Mouse (Mus musculus) stomach, embryonic 15.5 days (tissue): ENCODE data around the gene Cxcl1. TPM values are rescaled to one million over a fixed set of nuclear protein-coding genes. Genes with fewer than 3 reads are reported as not detected.

ENCODE experiments used
- ATAC-seq: fragments of 200-750 bp; cut with Nextera tagmentation; 2 replicates; pipeline ENCODE4 v1.8.0; 2017; ENCODE audit warnings: low read depth, moderate number of reproducible peaks, moderate TSS enrichment; ENCODE audit not compliant: insufficient read depth, low FRiP score
- H3K27ac ChIP-seq: fragments of 300-500 bp; sonication (generic); 2 replicates; pipeline ENCODE4 v1.5.1; 2015; ENCODE audit warnings: mild to moderate bottlenecking, inconsistent platforms
- H3K27me3 ChIP-seq: fragments of 300-500 bp; sonication (generic); replicated peaks from 2 replicates; pipeline ENCODE4 v1.6.1; 2015; ENCODE audit warnings: inconsistent platforms
- H3K36me3 ChIP-seq: fragments of 300-500 bp; sonication (generic); 2 replicates; pipeline ENCODE4 v1.6.1; 2015; ENCODE audit warnings: inconsistent platforms
- H3K4me1 ChIP-seq: fragments of 300-500 bp; sonication (generic); 2 replicates; pipeline ENCODE4 v1.6.1; 2015; ENCODE audit warnings: inconsistent platforms
- H3K4me2 ChIP-seq: fragments of 300-500 bp; sonication (generic); 2 replicates; pipeline ENCODE4 v1.6.1; 2015; ENCODE audit warnings: mild to moderate bottlenecking, inconsistent platforms
- H3K4me3 ChIP-seq: fragments of 300-500 bp; sonication (generic); replicated peaks from 2 replicates; pipeline ENCODE4 v1.5.1; 2015; ENCODE audit warnings: inconsistent platforms
- H3K9ac ChIP-seq: fragments of 300-500 bp; sonication (generic); 2 replicates; pipeline ENCODE4 v1.6.1; 2015; ENCODE audit warnings: inconsistent platforms
- H3K9me3 ChIP-seq: fragments of 300-500 bp; sonication (generic); 2 replicates; pipeline ENCODE4 v1.6.1; 2016; ENCODE audit warnings: inconsistent platforms
- WGBS: fragments of 180-500 bp; shearing (Covaris S2); methylation state at CpG from one replicate; pipeline ENCODE4 v1.1.7; 2015; 5-methylcytosine and 5-hydroxymethylcytosine counted together
- polyA plus RNA-seq: library from polyadenylated mRNA; unstranded; fragments of >200 nt; fragmentation: Nextera tagmentation; extraction: Ambion mirVana; gene quantifications from 2 replicates; pipeline ENCODE4 v1.2.1, GENCODE M21; 2015

Cxcl1 gene
- polyA plus RNA-seq, 1 experiment from 2014 or later = 0.85 TPM

- Histone ChIP-seq H3K36me3 (no peaks in the 10 kb centered on the region), H3K9me3 (no peaks in the 10 kb centered on the region), H3K4me3 (no peak overlapping the region), H3K4me2 (no peak overlapping the region), H3K27me3 (no peaks in the 10 kb centered on the region), H3K4me1 (no peaks in the 10 kb centered on the region), H3K27ac (no peak overlapping the region), H3K9ac (no peak overlapping the region)
- no peak for ATAC-seq
- 49% methylated on average over 4 of the region's 4 CpGs for WGBS
Measured at GRCm38 (mm10) chr5:90876045-90876444, 15.0 kb upstream of the Cxcl1 start.

DNA sequence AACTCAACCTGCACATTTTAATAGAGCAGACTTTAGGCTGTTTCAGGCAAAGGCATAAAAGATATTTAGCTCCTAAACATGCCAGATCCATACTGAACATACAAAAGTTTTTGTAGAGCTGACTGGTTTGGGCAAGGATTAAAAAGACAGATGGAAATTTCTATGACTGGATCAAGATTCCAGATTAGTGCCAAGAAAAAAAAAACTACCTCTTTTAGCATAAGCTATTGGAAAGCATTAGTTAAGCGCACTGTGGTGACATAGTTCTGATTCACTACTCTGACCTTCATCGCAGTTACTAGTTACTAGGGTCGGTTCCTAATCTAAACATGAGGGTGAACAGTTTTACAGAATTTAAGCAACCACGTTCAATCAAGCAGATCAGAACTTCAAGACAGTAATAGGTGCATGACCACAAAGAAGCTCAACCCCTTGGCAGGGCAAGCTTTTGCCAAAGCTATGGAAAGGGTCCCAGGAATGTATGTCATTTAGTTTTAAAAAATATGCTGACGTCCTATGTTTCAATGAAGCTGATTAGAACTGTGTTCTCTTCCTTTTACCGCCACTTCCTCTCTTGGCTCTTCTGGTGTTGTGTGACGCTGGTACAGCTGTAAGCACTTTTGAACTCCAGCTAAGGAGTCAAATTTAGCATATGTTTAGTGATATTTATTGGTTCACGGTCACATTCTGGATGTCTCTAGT is 14.4 kb upstream of the Cxcl1 start:
- Histone ChIP-seq H3K27me3 (no peaks in the 10 kb centered on the region), H3K4me2 (no peak overlapping the region), H3K4me3 (no peak overlapping the region), H3K4me1 (no peaks in the 10 kb centered on the region), H3K27ac (no peak overlapping the region), H3K36me3 (no peaks in the 10 kb centered on the region), H3K9me3 (no peaks in the 10 kb centered on the region), H3K9ac (no peak overlapping the region)
- 58% methylated on average over 8 of the region's 8 CpGs for WGBS
- no peak for ATAC-seq

GRCm38 (mm10) chr5:90877173-90877512 is 13.9 kb upstream of the Cxcl1 start:
- no peak overlapping the region for H3K27ac ChIP-seq
- H3K9me3 ChIP-seq = no peaks in the 10 kb centered on the region
- H3K9ac ChIP-seq = no peak overlapping the region
- no peaks in the 10 kb centered on the region for H3K27me3 ChIP-seq
- no peak overlapping the region for H3K4me3 ChIP-seq
- no peaks in the 10 kb centered on the region for H3K36me3 ChIP-seq
- no peak for ATAC-seq
- H3K4me1 ChIP-seq = no peaks in the 10 kb centered on the region
- no peak overlapping the region for H3K4me2 ChIP-seq

DNA sequence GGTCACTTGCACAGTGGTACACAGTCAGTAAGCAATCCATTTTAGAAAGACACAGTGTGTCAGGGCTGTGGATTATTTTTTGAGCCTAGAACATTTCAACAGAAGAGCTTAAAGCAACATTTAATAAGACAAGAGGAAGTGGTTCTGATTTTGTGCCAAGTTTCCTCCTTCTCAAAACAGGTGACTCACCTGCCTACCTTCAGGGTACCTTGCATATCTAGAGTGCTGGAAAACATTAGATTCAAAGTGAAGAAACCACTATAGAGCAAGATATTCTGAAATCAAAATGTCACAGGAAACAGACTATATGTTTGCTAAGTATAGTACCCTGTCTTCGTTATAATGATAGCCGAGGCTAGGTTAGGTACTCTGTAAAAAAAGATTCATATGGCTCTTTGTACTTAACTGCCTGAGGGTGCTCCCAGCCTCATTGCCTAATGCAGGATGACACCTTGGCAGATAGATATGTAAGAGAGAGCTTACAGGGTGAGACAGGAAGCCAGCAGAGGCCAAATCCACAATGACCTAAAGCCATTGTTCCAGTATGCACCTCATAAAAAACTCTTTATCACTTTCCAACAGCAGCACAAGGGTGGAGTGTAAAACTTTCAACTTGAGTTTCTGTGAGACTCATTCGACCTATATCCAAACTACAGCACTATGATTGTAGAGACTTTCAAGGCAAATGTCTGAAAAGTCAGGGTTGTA is 11.6 kb upstream of the Cxcl1 start:
- H3K27ac ChIP-seq = no peak overlapping the region
- H3K4me2 ChIP-seq = no peak overlapping the region
- H3K36me3 ChIP-seq = no peaks in the 10 kb centered on the region
- H3K9me3 ChIP-seq = no peaks in the 10 kb centered on the region
- no peaks in the 10 kb centered on the region for H3K4me1 ChIP-seq
- no peak for ATAC-seq
- no peak overlapping the region for H3K4me3 ChIP-seq
- no peaks in the 10 kb centered on the region for H3K27me3 ChIP-seq
- no peak overlapping the region for H3K9ac ChIP-seq
- 78% methylated on average over 3 of the region's 3 CpGs for WGBS

- no peak overlapping the region for H3K4me3 ChIP-seq
- ATAC-seq = no peak
- no peaks in the 10 kb centered on the region for H3K4me1 ChIP-seq
- WGBS = 81% methylated on average over 7 of the region's 7 CpGs
- no peak overlapping the region for H3K27ac ChIP-seq
- no peaks in the 10 kb centered on the region for H3K9me3 ChIP-seq
- no peaks in the 10 kb centered on the region for H3K36me3 ChIP-seq
- H3K4me2 ChIP-seq = no peak overlapping the region
- H3K27me3 ChIP-seq = no peaks in the 10 kb centered on the region
- H3K9ac ChIP-seq = no peak overlapping the region
Measured at GRCm38 (mm10) chr5:90880335-90880850, 10.6 kb upstream of the Cxcl1 start.

GRCm38 (mm10) chr5:90881021-90881420 is 10.0 kb upstream of the Cxcl1 start:
- no peak for ATAC-seq
- Histone ChIP-seq H3K27me3 (no peaks in the 10 kb centered on the region), H3K9ac (no peak overlapping the region), H3K4me2 (no peak overlapping the region), H3K27ac (no peak overlapping the region), H3K4me3 (no peak overlapping the region), H3K36me3 (no peaks in the 10 kb centered on the region), H3K4me1 (no peaks in the 10 kb centered on the region), H3K9me3 (no peaks in the 10 kb centered on the region)
- WGBS = 82% methylated on average over 4 of the region's 4 CpGs

GRCm38 (mm10) chr5:90881682-90882081 is 9.4 kb upstream of the Cxcl1 start:
- Histone ChIP-seq H3K36me3 (no peaks in the 10 kb centered on the region), H3K27ac (no peak overlapping the region), H3K27me3 (no peaks in the 10 kb centered on the region), H3K4me1 (no peaks in the 10 kb centered on the region), H3K9me3 (no peaks in the 10 kb centered on the region), H3K9ac (no peak overlapping the region), H3K4me2 (no peak overlapping the region), H3K4me3 (no peak overlapping the region)
- no peak for ATAC-seq
- WGBS = 86% methylated on average over 5 of the region's 5 CpGs

DNA sequence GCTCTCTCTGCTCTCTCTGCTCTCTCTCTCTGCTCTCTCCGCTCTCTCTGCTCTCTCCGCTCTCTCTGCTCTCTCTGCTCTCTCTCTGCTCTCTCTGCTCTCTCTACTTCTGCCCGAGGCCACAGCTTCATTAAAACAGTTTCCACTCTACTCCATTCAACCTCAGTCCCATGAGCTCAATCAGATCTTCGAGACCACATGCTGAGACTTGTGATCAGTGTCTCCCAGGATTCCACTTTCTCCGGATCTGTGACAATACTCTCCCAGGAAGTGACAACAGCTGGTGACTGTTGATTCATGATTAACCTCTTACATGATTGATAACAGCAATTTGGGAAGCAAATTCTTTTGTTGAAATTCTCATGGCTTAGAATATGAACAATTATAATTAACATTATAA is 8.9 kb upstream of the Cxcl1 start:
- Histone ChIP-seq H3K27me3 (no peaks in the 10 kb centered on the region), H3K9me3 (no peaks in the 10 kb centered on the region), H3K4me1 (no peaks in the 10 kb centered on the region), H3K27ac (no peak overlapping the region), H3K36me3 (no peaks in the 10 kb centered on the region), H3K4me3 (no peak overlapping the region), H3K4me2 (no peak overlapping the region), H3K9ac (no peak overlapping the region)
- 84% methylated on average over 5 of the region's 5 CpGs for WGBS
- ATAC-seq = no peak

DNA sequence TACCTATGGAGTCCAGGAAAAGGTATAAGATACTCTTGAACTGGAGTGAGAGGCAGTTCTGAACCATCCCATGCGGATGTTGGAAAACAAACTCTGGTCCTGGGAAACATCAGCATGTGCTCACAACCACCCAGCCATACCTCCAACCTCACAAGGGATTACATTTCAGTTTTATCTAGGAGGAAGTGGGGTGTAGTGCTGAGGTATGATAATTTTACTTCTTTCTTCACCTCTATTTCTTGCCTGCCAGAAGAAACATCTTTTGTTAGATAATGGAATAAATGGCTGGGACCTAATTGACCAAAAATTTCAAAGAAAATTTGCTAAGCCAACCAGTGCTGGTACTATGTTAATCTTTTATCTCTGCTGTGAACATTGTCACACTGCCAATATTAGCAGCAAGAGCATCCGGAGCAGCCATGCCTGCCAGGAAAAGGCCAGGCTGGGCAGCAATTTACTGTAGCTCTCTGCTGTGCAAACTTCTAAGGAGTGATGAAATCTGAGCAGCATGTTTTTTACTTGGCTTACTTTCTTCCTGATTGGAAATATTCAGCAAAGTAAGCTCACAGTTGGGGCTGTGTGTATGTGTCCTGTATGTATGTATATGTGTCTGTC is 6.3 kb upstream of the Cxcl1 start:
- ATAC-seq = no peak
- H3K9me3 ChIP-seq = no peaks in the 10 kb centered on the region
- 55% methylated on average over 2 of the region's 2 CpGs for WGBS

GRCm38 (mm10) chr5:90888661-90889060 is 2.4 kb upstream of the Cxcl1 start:
- H3K4me3 ChIP-seq = no peak overlapping the region
- H3K36me3 ChIP-seq = no peaks in the 10 kb centered on the region
- no peak overlapping the region for H3K9ac ChIP-seq
- H3K4me2 ChIP-seq = no peak overlapping the region
- no peaks in the 10 kb centered on the region for H3K9me3 ChIP-seq
- ATAC-seq = no peak
- no peak overlapping the region for H3K27ac ChIP-seq
- no peaks in the 10 kb centered on the region for H3K27me3 ChIP-seq
- WGBS = 76% methylated on average over 5 of the region's 5 CpGs
- peaks cover 11% of the 10 kb centered on the region; the same call in 1 of the 2 replicates for H3K4me1 ChIP-seq

More for the DNA sequence above, 6.3 kb upstream of the Cxcl1 start:
- Histone ChIP-seq H3K36me3 (no peaks in the 10 kb centered on the region), H3K4me2 (no peak overlapping the region), H3K27me3 (no peaks in the 10 kb centered on the region), H3K4me1 (no peaks in the 10 kb centered on the region), H3K9ac (no peak overlapping the region), H3K27ac (no peak overlapping the region), H3K4me3 (no peak overlapping the region)

DNA sequence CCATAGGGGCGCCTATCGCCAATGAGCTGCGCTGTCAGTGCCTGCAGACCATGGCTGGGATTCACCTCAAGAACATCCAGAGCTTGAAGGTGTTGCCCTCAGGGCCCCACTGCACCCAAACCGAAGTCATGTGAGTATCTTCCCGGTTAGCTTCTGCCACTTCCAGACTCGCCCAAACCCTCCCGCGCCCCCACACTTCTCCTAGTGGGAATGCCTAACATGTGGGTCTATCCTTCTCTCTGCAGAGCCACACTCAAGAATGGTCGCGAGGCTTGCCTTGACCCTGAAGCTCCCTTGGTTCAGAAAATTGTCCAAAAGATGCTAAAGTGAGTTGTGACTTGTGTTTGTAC is 398 bp downstream of the Cxcl1 start:
- H3K4me2 ChIP-seq = peak overlapping the region; percentile 89
- peak overlapping the region; percentile 51 for H3K4me3 ChIP-seq
- no peak for ATAC-seq
- H3K4me1 ChIP-seq = peaks cover 11% of the 10 kb centered on the region; the same call in 1 of the 2 replicates
- no peaks in the 10 kb centered on the region for H3K9me3 ChIP-seq
- H3K27ac ChIP-seq = no peak overlapping the region
- WGBS = 26% methylated on average over 10 of the region's 10 CpGs
- H3K36me3 ChIP-seq = no peaks in the 10 kb centered on the region
- no peaks in the 10 kb centered on the region for H3K27me3 ChIP-seq
- H3K9ac ChIP-seq = peak overlapping the region; percentile 44

DNA sequence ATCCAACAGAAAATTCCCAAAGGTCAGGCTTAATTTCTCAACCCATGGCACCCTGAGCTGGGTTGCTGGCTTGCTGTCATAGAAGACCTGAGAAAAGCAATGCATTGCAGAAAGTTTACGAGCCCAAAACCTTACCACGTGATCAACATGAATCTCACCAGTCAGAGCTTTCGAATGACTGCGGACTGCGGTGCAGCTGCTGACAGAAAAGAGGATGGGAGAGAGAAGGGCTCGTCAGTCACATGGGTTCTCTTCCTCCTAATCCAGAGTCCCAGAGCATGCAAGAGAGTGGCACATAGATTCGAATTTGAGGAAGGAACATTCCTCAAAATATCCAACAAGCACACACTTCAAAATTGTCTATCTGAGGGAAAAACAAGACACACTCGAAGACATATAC is 3.2 kb downstream of the Cxcl1 start:
- Histone ChIP-seq H3K4me2 (no peak overlapping the region), H3K36me3 (no peaks in the 10 kb centered on the region), H3K4me3 (no peak overlapping the region), H3K27me3 (no peaks in the 10 kb centered on the region), H3K9ac (no peak overlapping the region), H3K9me3 (no peaks in the 10 kb centered on the region), H3K4me1 (peaks cover 11% of the 10 kb centered on the region; the same call in 1 of the 2 replicates), H3K27ac (no peak overlapping the region)
- WGBS = 73% methylated on average over 8 of the region's 8 CpGs
- ATAC-seq = no peak
